Mouse (Mus musculus): ENCODE data around the gene Snx17. TPM values are rescaled to one million over a fixed set of nuclear protein-coding genes. Genes with fewer than 3 reads are reported as not detected.

Gene Snx17
- polyA plus RNA-seq, 1 experiment from 2014 or later: 114 TPM

DNA sequence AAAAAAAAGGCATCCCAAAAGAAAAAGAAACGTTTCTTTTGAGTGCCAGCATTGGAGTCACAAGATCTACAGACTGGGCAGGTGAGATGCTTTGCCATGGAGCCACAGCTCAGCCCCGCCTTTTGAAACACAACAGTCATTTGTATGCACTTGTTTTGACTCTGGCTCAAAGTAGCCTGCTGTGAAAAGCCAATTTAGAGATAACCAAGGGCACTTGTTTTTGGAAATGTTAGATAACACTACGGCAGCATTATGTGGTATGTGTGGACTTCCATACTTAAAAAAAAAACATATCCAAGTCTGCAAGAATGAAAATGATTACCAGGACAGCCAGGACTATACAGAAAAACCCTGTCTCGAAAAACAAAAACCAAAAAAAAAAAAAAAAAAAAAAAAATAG, 9.3 kb upstream of the Snx17 start:
- no peaks in the 10 kb centered on the region for H3K27me3 ChIP-seq
- no peaks in the 10 kb centered on the region for H3K9me3 ChIP-seq
- no peak overlapping the region for H3K27ac ChIP-seq (replicated peaks)
- H3K4me3 ChIP-seq: no peak overlapping the region
- 64% methylated on average over 4 of the region's 4 CpGs for WGBS
- H3K9ac ChIP-seq: no peak overlapping the region
- peaks cover 12% of the 10 kb centered on the region for H3K4me1 ChIP-seq (replicated peaks)
- no peak for ATAC-seq (ENCODE audit: low read depth)
- no peak overlapping the region for H3K4me2 ChIP-seq
- peaks cover 23% of the 10 kb centered on the region for H3K36me3 ChIP-seq

DNA sequence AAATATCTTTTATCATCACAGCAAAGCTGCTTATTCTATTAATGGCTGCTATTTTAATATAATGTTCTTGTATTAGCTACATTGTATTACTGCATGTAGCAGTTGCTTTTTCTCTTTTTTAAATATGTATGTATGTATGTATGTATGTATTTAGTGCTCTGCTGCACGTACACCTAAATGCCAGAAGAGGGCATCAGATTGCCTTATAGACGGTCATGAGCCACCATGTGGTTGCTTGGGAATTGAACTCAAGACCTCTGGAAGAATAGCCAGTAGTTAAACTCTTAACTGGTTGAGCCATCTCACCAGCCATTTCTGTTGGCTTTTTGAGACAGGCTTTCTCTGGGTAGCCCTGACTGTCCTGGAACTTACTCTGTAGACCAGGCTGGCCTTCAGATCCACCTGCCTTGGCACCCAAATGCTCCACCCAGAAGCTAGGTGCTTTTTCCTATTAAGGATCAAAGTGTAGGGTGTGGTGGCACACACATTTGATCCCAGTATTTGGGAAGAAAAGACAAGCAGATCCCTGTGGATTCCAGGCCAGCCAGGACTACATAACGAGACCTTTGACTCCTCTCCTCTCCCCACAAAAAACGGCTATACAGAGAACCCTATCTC, 4.7 kb upstream of the Snx17 start:
- ATAC-seq (ENCODE audit: low read depth): no peak
- no peaks in the 10 kb centered on the region for H3K27me3 ChIP-seq
- no peak overlapping the region for H3K27ac ChIP-seq (replicated peaks)
- peaks cover 50% of the 10 kb centered on the region for H3K36me3 ChIP-seq
- no peak overlapping the region for H3K4me2 ChIP-seq
- 73% methylated on average over 4 of the region's 4 CpGs for WGBS
- no peak overlapping the region for H3K4me3 ChIP-seq
- peaks cover 14% of the 10 kb centered on the region for H3K4me1 ChIP-seq (replicated peaks)
- no peaks in the 10 kb centered on the region for H3K9me3 ChIP-seq
- no peak overlapping the region for H3K9ac ChIP-seq

DNA sequence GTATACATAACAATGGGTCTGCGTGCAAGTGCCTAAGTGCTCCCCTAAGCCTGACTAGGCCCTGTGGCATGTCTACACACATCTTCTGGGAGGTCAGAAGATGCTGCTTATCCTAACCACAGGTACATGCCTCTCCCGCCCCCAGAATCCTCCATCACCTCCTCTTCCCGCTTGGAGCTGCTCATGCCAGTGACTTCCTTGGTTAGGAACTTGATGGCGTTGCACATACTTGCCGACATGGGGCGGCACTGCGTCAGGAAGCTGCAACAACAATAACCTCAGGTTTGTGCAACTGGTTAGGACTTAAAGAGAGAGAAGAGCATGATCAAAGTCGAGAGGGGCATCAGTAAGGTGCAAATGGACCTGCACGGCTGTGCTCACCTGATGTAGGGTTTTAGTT, 2.8 kb upstream of the Snx17 start:
- Histone ChIP-seq H3K4me1 (replicated peaks) (peaks cover 26% of the 10 kb centered on the region), H3K9ac (no peak overlapping the region), H3K4me3 (no peak overlapping the region), H3K9me3 (no peaks in the 10 kb centered on the region), H3K36me3 (peaks cover 60% of the 10 kb centered on the region), H3K27ac (replicated peaks) (no peak overlapping the region), H3K27me3 (no peaks in the 10 kb centered on the region), H3K4me2 (no peak overlapping the region)
- 92% methylated on average over 9 of the region's 9 CpGs for WGBS
- no peak for ATAC-seq (ENCODE audit: low read depth)

DNA sequence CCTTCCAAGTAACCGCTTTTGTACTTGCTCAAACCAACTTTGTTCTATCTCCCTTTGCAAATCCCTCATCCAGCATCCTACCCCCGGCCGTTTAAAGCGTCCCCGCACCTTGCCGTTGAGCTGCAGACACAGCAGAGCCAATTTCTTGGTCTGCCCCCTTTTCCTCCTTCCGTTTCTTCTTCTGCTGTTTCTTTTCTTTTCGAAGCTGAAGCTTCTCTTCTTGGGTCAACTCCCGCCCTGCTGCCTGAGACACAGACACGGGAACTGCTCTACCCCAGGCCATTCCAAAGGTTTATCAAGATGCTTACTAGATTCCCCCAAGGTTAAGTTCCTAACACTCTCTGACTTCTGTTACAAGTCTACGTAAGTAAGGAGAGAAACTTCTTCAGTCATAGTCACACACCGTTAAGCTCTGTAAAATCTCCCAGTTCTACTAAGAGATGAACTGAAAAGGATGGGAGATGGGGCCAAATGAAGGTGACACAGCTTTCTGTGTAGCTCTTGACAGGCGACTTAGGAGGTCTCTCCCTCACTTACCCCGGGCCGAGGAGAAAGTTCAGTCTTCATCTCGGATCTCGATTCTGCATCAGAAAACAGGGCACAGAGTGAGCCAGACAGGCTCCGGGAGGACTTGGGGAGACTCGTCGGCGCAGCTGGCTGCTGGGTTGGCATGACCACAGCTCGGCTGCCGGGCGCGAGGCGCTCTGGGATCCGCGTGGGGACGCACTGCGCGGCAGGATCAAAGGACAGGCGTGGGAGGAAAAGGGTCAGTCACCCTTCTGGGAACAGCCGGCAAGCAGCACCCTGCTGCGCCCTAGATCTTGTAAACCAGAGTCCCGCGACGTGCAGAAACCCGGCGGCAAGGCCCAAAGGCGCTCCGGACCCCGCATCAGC, 735 bp upstream of the Snx17 start:
- ATAC-seq (ENCODE audit: low read depth): peak; percentile 70
- Histone ChIP-seq H3K36me3 (peaks cover 72% of the 10 kb centered on the region), H3K9ac (peak overlapping the region; percentile 95), H3K4me1 (replicated peaks) (peaks cover 26% of the 10 kb centered on the region), H3K4me3 (peak overlapping the region; percentile 93), H3K4me2 (peak overlapping the region; percentile 96), H3K27ac (replicated peaks) (peak overlapping the region; percentile 88), H3K27me3 (no peaks in the 10 kb centered on the region), H3K9me3 (no peaks in the 10 kb centered on the region)
- WGBS: 14% methylated on average over 42 of the region's 42 CpGs

DNA sequence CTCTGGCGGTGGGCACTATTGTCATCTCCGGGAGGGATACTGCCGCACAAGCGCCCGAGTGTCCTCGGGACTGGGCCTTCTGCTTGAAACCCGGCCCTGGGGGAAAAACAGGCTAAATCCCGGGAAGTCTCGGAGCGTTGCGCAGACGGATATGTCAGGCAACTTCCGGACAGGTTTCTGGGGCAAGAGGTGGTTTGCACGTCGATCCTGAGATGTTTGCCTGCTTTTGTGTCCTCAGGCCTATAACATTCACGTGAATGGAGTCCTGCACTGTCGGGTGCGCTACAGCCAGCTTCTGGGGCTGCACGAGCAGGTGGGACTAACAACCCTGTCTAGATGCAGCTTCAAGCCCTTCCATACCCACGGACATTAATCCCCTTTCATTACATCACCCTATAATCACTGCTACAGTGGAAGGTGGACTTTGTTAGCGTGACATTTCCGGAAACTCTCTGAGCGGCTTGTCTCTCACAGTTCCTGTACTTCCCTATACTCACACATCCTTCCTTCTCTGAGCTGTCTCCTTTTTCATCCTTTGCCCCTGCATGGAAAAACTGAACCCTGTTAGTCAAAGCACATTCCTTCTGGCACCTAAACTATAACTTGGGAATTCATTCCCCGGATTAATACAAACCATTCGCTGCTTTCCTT, 729 bp downstream of the Snx17 start:
- WGBS: 14% methylated on average over 25 of the region's 25 CpGs

DNA sequence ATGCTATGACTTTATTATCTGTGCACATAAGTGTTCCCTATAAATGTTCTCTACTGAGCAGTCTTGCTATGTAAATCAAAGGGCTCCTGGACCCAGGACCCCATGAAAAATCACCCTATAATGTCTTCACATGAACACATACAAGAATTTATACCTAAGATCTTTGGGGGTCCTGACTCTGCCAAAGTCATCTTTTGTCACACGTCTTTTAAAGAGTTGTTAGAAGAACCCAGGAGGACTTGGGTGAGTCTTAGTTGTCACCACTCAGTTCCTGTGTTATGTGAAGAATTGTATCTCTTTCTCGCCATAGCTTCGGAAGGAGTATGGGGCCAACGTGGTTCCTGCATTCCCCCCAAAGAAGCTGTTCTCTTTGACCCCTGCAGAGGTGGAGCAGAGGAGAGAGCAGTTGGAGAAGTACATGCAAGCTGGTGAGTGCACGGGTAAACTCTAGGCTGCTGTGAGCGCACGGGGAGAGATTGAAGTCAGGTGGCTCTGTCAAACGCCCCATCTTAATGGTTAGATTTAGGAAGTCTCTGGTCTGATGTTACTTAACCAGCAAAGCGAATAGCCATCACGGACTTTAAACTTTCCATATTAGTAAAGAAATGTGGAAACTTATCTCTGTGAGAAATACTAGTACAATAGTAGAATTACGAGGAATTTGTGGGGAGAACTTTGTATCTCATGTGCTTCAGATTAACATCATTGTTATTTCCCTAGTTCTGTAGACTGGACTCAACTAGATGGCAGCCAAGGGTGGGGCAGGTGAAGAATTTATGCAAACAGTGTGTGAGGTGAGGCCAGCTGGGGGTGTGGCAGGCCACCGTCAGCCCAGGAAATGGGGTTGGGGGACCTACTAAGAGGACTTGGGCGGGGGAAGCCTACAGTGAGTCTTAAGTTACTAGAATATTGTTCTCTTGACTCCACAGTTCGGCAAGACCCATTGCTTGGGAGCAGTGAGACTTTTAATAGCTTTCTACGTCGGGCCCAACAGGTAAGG, 1.8 kb downstream of the Snx17 start:
- Histone ChIP-seq H3K4me1 (replicated peaks) (peaks cover 29% of the 10 kb centered on the region), H3K27ac (replicated peaks) (no peak overlapping the region), H3K27me3 (no peaks in the 10 kb centered on the region), H3K9ac (peak overlapping the region; percentile 95; the same call in 1 of the 2 replicates), H3K36me3 (peaks cover 73% of the 10 kb centered on the region), H3K4me3 (peak overlapping the region; percentile 93), H3K4me2 (peak overlapping the region; percentile 96), H3K9me3 (no peaks in the 10 kb centered on the region)
- no peak for ATAC-seq (ENCODE audit: low read depth)
- 93% methylated on average over 16 of the region's 16 CpGs for WGBS

More for the DNA sequence above, 729 bp downstream of the Snx17 start:
- Histone ChIP-seq H3K4me3 (peak overlapping the region; percentile 93), H3K4me2 (peak overlapping the region; percentile 96), H3K27me3 (no peaks in the 10 kb centered on the region), H3K27ac (replicated peaks) (peak overlapping the region; percentile 88), H3K9me3 (no peaks in the 10 kb centered on the region), H3K36me3 (peaks cover 72% of the 10 kb centered on the region), H3K4me1 (replicated peaks) (peaks cover 26% of the 10 kb centered on the region), H3K9ac (peak overlapping the region; percentile 95)
- no peak for ATAC-seq (ENCODE audit: low read depth)

DNA sequence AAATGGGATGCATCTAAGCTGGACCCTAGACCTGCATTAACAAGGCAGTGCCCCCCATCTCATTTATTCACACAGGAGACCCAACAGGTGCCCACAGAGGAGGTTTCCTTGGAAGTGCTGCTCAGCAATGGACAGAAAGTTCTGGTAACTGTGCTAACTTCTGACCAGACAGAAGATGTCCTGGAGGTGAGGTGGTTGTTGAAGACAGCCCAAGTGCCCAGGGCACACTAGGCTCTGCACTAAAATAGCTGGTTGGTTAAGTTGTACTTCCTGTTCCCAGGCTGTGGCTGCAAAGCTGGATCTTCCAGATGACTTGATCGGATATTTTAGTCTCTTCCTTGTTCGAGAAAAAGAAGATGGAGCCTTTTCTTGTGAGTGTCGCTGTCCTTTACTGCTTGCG, 2.6 kb downstream of the Snx17 start:
- H3K27me3 ChIP-seq: no peaks in the 10 kb centered on the region
- ATAC-seq (ENCODE audit: low read depth): no peak
- H3K9ac ChIP-seq: no peak overlapping the region
- no peak overlapping the region for H3K27ac ChIP-seq (replicated peaks)
- H3K4me1 ChIP-seq (replicated peaks): peaks cover 38% of the 10 kb centered on the region
- WGBS: 94% methylated on average over 4 of the region's 4 CpGs
- peaks cover 73% of the 10 kb centered on the region for H3K36me3 ChIP-seq
- no peak overlapping the region for H3K4me3 ChIP-seq
- peaks cover 5% of the 10 kb centered on the region for H3K9me3 ChIP-seq
- H3K4me2 ChIP-seq: no peak overlapping the region

DNA sequence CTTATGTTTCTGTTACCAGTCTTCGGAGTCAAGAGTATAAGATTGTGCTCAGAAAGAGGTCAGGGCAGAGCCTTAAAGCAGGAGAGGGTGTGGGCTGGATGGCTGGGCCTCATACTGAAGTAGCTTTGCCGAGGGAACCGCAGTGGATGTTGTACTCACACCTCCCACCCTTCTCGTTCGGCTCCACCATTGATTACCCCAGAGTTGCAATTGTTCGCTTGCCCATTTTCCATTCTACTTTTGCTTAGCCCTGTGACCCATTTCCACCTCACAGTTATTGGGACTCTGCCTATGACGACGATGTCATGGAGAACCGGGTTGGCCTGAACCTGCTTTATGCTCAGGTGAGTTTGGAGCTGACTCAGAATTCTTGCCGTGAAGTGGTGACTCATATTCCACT, 3.2 kb downstream of the Snx17 start:
- no peak overlapping the region for H3K4me2 ChIP-seq
- peaks cover 43% of the 10 kb centered on the region for H3K4me1 ChIP-seq (replicated peaks)
- WGBS: 94% methylated on average over 10 of the region's 10 CpGs
- H3K4me3 ChIP-seq: no peak overlapping the region
- no peak overlapping the region for H3K27ac ChIP-seq (replicated peaks)
- H3K9ac ChIP-seq: no peak overlapping the region
- H3K9me3 ChIP-seq: peaks cover 5% of the 10 kb centered on the region
- no peak for ATAC-seq (ENCODE audit: low read depth)
- no peaks in the 10 kb centered on the region for H3K27me3 ChIP-seq
- peaks cover 68% of the 10 kb centered on the region for H3K36me3 ChIP-seq

DNA sequence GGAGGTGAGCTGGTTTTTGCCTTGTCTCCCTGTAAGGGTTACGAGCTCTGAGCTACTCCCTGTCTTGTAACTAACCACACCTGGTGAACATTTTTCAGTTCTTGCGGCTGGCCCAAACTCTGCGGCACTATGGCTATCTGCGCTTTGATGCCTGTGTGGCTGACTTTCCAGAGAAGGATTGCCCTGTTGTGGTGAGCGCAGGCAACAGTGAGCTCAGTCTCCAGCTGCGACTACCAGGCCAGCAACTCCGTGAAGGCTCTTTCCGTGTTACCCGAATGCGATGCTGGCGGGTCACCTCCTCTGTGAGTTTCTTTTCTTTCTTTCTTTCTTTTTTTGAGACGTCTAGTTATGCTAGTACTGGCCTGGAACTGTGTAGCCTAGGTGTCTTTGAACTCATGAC, 4.0 kb downstream of the Snx17 start:
- Histone ChIP-seq H3K9ac (no peak overlapping the region), H3K4me2 (no peak overlapping the region), H3K9me3 (peaks cover 5% of the 10 kb centered on the region), H3K4me3 (no peak overlapping the region), H3K36me3 (peaks cover 66% of the 10 kb centered on the region), H3K27me3 (no peaks in the 10 kb centered on the region), H3K4me1 (replicated peaks) (peaks cover 38% of the 10 kb centered on the region), H3K27ac (replicated peaks) (no peak overlapping the region)
- WGBS: 94% methylated on average over 12 of the region's 12 CpGs
- no peak for ATAC-seq (ENCODE audit: low read depth)

DNA sequence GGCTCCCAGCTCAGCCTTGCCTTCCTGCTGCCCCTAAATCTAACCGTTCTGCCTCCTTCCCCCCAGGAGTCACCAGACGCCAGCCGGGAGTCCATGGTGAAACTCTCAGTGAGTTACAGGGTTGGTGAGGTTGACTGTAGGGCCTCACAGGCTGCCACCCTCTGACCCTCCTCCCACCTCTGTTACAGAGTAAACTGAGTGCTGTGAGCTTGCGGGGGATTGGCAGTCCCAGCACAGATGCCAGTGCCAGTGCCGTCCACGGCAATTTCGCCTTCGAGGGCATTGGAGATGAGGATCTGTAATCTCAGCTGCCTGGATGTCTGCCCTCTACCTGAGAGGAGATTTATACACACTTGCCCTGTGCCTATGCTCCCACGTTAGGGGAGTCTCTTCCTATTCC, 5.1 kb downstream of the Snx17 start:
- 83% methylated on average over 9 of the region's 9 CpGs for WGBS
- peaks cover 5% of the 10 kb centered on the region for H3K9me3 ChIP-seq
- no peak for ATAC-seq (ENCODE audit: low read depth)
- H3K27ac ChIP-seq (replicated peaks): no peak overlapping the region
- no peak overlapping the region for H3K9ac ChIP-seq
- no peak overlapping the region for H3K4me2 ChIP-seq
- H3K36me3 ChIP-seq: peaks cover 73% of the 10 kb centered on the region
- no peak overlapping the region for H3K4me3 ChIP-seq
- H3K27me3 ChIP-seq: no peaks in the 10 kb centered on the region
- peaks cover 42% of the 10 kb centered on the region for H3K4me1 ChIP-seq (replicated peaks)

DNA sequence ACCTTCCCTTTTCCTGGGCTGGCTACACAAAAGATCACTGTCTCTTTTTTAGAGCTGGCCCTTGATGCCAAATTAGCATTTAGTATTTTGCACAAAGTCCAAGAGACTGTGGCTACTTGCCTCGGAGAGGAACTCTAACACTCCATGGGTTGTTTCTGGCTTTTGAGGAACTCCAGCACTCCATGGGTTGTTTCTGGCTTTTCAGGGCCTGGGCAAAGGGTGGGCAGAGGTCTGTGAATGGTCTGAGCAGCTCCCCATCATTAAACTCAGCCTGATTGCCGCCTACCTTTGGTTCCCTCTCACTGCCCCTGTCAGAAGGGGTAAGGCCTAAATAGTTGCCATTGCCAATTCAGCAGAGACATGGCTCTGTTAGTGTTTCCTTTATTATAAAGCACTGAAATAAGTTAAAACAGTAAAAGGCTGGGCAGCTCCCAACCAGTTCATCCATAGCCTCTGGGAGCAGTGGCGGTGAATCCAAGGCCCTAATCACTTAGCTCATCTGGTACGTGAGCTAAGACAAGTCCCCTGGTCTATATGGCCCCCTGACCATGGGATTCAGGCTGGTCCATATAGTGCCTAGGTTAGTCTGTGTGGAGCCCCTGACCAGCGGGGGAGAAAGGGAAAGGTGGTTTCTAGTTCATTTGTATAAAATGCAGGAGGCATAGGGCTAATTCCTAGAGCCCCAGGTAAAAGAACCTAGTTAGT, 5.7 kb downstream of the Snx17 start:
- WGBS: 89% methylated on average over 5 of the region's 5 CpGs
- Histone ChIP-seq H3K4me1 (replicated peaks) (peaks cover 42% of the 10 kb centered on the region), H3K9ac (no peak overlapping the region), H3K4me2 (no peak overlapping the region), H3K4me3 (no peak overlapping the region), H3K9me3 (peaks cover 5% of the 10 kb centered on the region), H3K27me3 (no peaks in the 10 kb centered on the region), H3K27ac (replicated peaks) (no peak overlapping the region), H3K36me3 (peaks cover 79% of the 10 kb centered on the region)
- ATAC-seq (ENCODE audit: low read depth): no peak
